Comparison of ENCODE assay signal across 25 mouse cellular contexts in the genomic region with DNA sequence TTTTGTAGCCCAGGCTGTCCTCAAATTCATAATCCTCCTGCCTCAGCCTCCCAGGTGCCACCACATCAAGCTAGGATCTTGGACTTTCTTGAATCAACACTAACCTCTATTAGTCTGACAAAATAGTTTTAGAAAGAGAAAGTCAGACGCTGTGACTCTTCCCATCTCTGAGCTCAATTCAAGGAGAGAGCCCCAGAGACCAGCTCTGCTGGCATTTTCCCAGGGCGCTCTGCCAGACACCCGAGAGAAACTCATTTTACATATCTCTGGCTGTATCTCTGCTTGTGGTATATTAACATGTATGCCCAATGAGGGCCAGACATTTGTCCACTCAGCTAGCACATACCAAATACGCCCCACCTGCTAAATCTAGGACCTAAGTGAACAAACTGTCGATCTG. TPM values are rescaled to one million over a fixed set of nuclear protein-coding genes. Genes with fewer than 3 reads are reported as not detected.
DNase-seq lines count a peak whose midpoint lies in the region; ATAC-seq and TF ChIP-seq lines count a peak whose summit lies in the region.
"Had no signal": no experiment of that assay in that cellular context is flagged by ENCODE, and none has a peak within 500 bp of the region (broad histone marks: within the 10 kb centered on the region; RNA-seq: fewer than 3 reads in every experiment).

No protein-coding gene starts in this region.

- H3K9ac ChIP-seq in lung, embryonic 14.5 days = no peak overlapping the region
- H3K9ac ChIP-seq: embryonic facial prominence, embryonic 12.5 days; embryonic facial prominence, embryonic 15.5 days; forebrain, postnatal 0 days; heart, embryonic 13.5 days; hindbrain, embryonic 14.5 days had no signal

- no peak for ATAC-seq in lung, embryonic 14.5 days (ENCODE audit: insufficient read depth)
- ATAC-seq: forebrain, embryonic 14.5 days; forebrain, postnatal 0 days; hindbrain, postnatal 0 days; inflammation-experienced regulatory T-cells, adult 6 months; intestine, embryonic 16.5 days had no signal

- no peaks in the 10 kb centered on the region for H3K36me3 ChIP-seq in lung, embryonic 14.5 days (ENCODE audit: insufficient read depth)
- H3K36me3 ChIP-seq: embryonic facial prominence, embryonic 12.5 days; embryonic facial prominence, embryonic 15.5 days; G1E; heart, embryonic 10.5 days had no signal

- no peaks in the 10 kb centered on the region for H3K9me3 ChIP-seq in lung, embryonic 14.5 days (ENCODE audit: low read depth, low read length)
- H3K9me3 ChIP-seq: embryonic facial prominence, embryonic 12.5 days; embryonic facial prominence, embryonic 15.5 days; heart, embryonic 10.5 days; heart, embryonic 13.5 days had no signal

- H3K4me2 ChIP-seq in lung, embryonic 14.5 days = no peak overlapping the region
- H3K4me2 ChIP-seq: embryonic facial prominence, embryonic 12.5 days; embryonic facial prominence, embryonic 15.5 days; heart, embryonic 13.5 days; hindbrain, embryonic 14.5 days had no signal

- WGBS in lung, embryonic 14.5 days = 67% methylated on average over 5 of the region's 5 CpGs

- H3K27ac ChIP-seq in lung, embryonic 14.5 days (ENCODE audit: low read depth) = no peak overlapping the region
- H3K27ac ChIP-seq: embryonic facial prominence, embryonic 12.5 days; embryonic facial prominence, embryonic 15.5 days; heart, embryonic 10.5 days; heart, embryonic 13.5 days; hindbrain, embryonic 14.5 days; hindbrain, postnatal 0 days had no signal

- TF ChIP-seq CTCF in lung, embryonic 14.5 days (IDR thresholded peaks at IDR 0.05; ENCODE audit: low read depth) = no peak

- H3K4me3 ChIP-seq in lung, embryonic 14.5 days (ENCODE audit: low read depth, low read length) = no peak overlapping the region
- H3K4me3 ChIP-seq: embryonic facial prominence, embryonic 12.5 days; embryonic facial prominence, embryonic 15.5 days; heart, embryonic 10.5 days; heart, embryonic 13.5 days had no signal

- no peaks in the 10 kb centered on the region for H3K27me3 ChIP-seq in lung, embryonic 14.5 days (ENCODE audit: insufficient read depth, low read length)
- H3K27me3 ChIP-seq: embryonic facial prominence, embryonic 12.5 days; embryonic facial prominence, embryonic 15.5 days; heart, embryonic 13.5 days had no signal

- no peaks in the 10 kb centered on the region for H3K4me1 ChIP-seq in lung, embryonic 14.5 days (ENCODE audit: insufficient read depth)
- H3K4me1 ChIP-seq: embryonic facial prominence, embryonic 12.5 days; embryonic facial prominence, embryonic 15.5 days had no signal

- peak; percentile 58 for DNase-seq in adrenal gland, postnatal 10 days
- DNase-seq in adrenal gland, adult 8-10 months = no peak
- DNase-seq in cerebellum, postnatal 25 days = peak; percentile 36 to 64
- DNase-seq in cerebellum, adult 8-10 months = no peak
- DNase-seq in lung, embryonic 14.5 days = peak; percentile 57
- DNase-seq in lung, postnatal 25 days (ENCODE audit: low spot score) = no peak
- no peak for DNase-seq in retina, postnatal 1 day
- DNase-seq: B cell, adult 2 months; forebrain, postnatal 0 days; gastrocnemius, postnatal 25 days; heart, adult 18-20 months; heart, postnatal 14 days; heart, postnatal 4 days; kidney, adult 18-20 months had no signal

RNA-seq across cellular contexts. Expression of gene Klhl3, which starts 35.0 kb away (rescaled TPM):
- total RNA-seq in adrenal gland, postnatal 10 days (2021) = 1 to 10 TPM; 2.8 to 2.9 TPM
- total RNA-seq in adrenal gland, adult 8-10 months (2022) = 1 to 10 TPM; 1.1 to 4.2 (median 3.2) TPM
- polyA plus RNA-seq in lung, embryonic 14.5 days (2014; fragmentation: Nextera tagmentation; extraction: Ambion mirVana) = 3.6 and 3.9 TPM in 2 replicates
- total RNA-seq: CH12.LX had no signal
- polyA plus RNA-seq: G1E had no signal

RNA-seq across cellular contexts. Expression of gene Hnrnpa0, which starts 50.0 kb away (rescaled TPM):
- 100 to 1,000 TPM; 139 to 143 TPM for total RNA-seq in adrenal gland, postnatal 10 days (2021)
- total RNA-seq in adrenal gland, adult 8-10 months (2022) = 100 to 1,000 TPM; 104 to 131 (median 119) TPM
- polyA plus RNA-seq in lung, embryonic 14.5 days (2014; fragmentation: Nextera tagmentation; extraction: Ambion mirVana) = 46.5 and 51.7 TPM in 2 replicates

Comparison
In these comparisons a context has a peak if more than half of its experiments do, and no peak if none do; other contexts are left out.
1. DNase-seq: peak in adrenal gland, postnatal 10 days (single experiment), cerebellum, postnatal 25 days (2 of 2) and lung, embryonic 14.5 days (single experiment); none in adrenal gland, adult 8-10 months (single experiment), cerebellum, adult 8-10 months (single experiment), lung, postnatal 25 days (single experiment) and retina, postnatal 1 day (single experiment).